31 mouse cellular contexts compared by ENCODE assay signal in genomic region chr2:147703981-147704380, GRCm38 (mm10).
"Had no signal": no experiment of that assay in that cellular context is flagged by ENCODE, and none has a peak within 500 bp of the region (broad histone marks: within the 10 kb centered on the region; RNA-seq: fewer than 3 reads in every experiment).

No protein-coding gene starts in this region.

- H3K4me1 ChIP-seq: limb, embryonic 15.5 days; liver, embryonic 12.5 days; liver, embryonic 13.5 days; liver, embryonic 15.5 days; lung, embryonic 15.5 days; megakaryocyte, embryonic 14.5 days; neural tube, embryonic 12.5 days had no signal

- H3K4me2 ChIP-seq: limb, embryonic 12.5 days; limb, embryonic 13.5 days; limb, embryonic 15.5 days; liver, embryonic 11.5 days; liver, embryonic 12.5 days; liver, embryonic 13.5 days; liver, embryonic 15.5 days; lung, embryonic 15.5 days; midbrain, embryonic 11.5 days; midbrain, embryonic 12.5 days; midbrain, embryonic 13.5 days; midbrain, embryonic 15.5 days; neural tube, embryonic 12.5 days had no signal

- H3K27me3 ChIP-seq: liver, embryonic 12.5 days; liver, embryonic 13.5 days; liver, embryonic 15.5 days; lung, embryonic 15.5 days; megakaryocyte, embryonic 14.5 days; midbrain, embryonic 15.5 days; neural tube, embryonic 12.5 days had no signal

- DNase-seq: left cerebral cortex, postnatal 4 days; liver; liver, embryonic 13.5 days; liver, postnatal 0 days; lung, adult 18-20 months; lung, adult 2 months; lung, postnatal 10 days; lung, postnatal 14 days; lung, postnatal 36 days; lung, postnatal 4 days; midbrain, embryonic 14.5 days had no signal

- H3K36me3 ChIP-seq: limb, embryonic 10.5 days; limb, embryonic 12.5 days; limb, embryonic 13.5 days; limb, embryonic 15.5 days; liver, embryonic 12.5 days; liver, embryonic 13.5 days; liver, embryonic 15.5 days; lung, embryonic 15.5 days; midbrain, embryonic 10.5 days; midbrain, embryonic 12.5 days; midbrain, embryonic 13.5 days; midbrain, embryonic 15.5 days; neural tube, embryonic 12.5 days had no signal

- ATAC-seq: liver, embryonic 12.5 days; liver, postnatal 0 days; lung, postnatal 0 days; midbrain, embryonic 13.5 days; midbrain, embryonic 15.5 days; midbrain, embryonic 16.5 days had no signal

- H3K9ac ChIP-seq: limb, embryonic 12.5 days; limb, embryonic 13.5 days; limb, embryonic 15.5 days; liver, embryonic 12.5 days; liver, embryonic 13.5 days; liver, embryonic 14.5 days; liver, embryonic 15.5 days; liver, postnatal 0 days; lung, embryonic 15.5 days; midbrain, embryonic 12.5 days; midbrain, embryonic 13.5 days; midbrain, embryonic 15.5 days; neural tube, embryonic 12.5 days had no signal

- H3K9me3 ChIP-seq: limb, embryonic 10.5 days; limb, embryonic 12.5 days; limb, embryonic 13.5 days; limb, embryonic 15.5 days; liver, embryonic 12.5 days; liver, embryonic 13.5 days; liver, embryonic 15.5 days; lung, embryonic 15.5 days; megakaryocyte, embryonic 14.5 days; midbrain, embryonic 10.5 days; midbrain, embryonic 12.5 days; midbrain, embryonic 13.5 days; midbrain, embryonic 15.5 days; neural tube, embryonic 12.5 days had no signal

- H3K27ac ChIP-seq: limb, embryonic 10.5 days; limb, embryonic 12.5 days; limb, embryonic 13.5 days; limb, embryonic 15.5 days; liver, embryonic 12.5 days; liver, embryonic 13.5 days; liver, embryonic 14.5 days; liver, embryonic 15.5 days; lung, embryonic 15.5 days; macrophage; midbrain, embryonic 10.5 days; midbrain, embryonic 12.5 days; midbrain, embryonic 13.5 days; midbrain, embryonic 15.5 days; neural tube, embryonic 12.5 days had no signal

- H3K4me3 ChIP-seq: limb, embryonic 10.5 days; limb, embryonic 12.5 days; limb, embryonic 13.5 days; limb, embryonic 15.5 days; liver, embryonic 12.5 days; liver, embryonic 13.5 days; liver, embryonic 15.5 days; lung, embryonic 15.5 days; megakaryocyte, embryonic 14.5 days; midbrain, embryonic 10.5 days; midbrain, embryonic 12.5 days; midbrain, embryonic 13.5 days; midbrain, embryonic 15.5 days; myocyte; neural tube, embryonic 12.5 days had no signal
